Mouse (Mus musculus) liver, embryonic 13.5 days (tissue): ENCODE measurements around the gene Mbtps2. TPM values are rescaled to one million over a fixed set of nuclear protein-coding genes. Genes with fewer than 3 reads are reported as not detected.

Source experiments
- ATAC-seq: fragments of 200-750 bp; cut with Nextera tagmentation; 2 replicates; pipeline ENCODE4 v1.8.0; 2017; ENCODE audit warnings: low read depth, mild to moderate bottlenecking, moderate number of reproducible peaks, moderate library complexity
- DNase-seq: peaks from one replicate; pipeline ENCODE4 v3.0.0; 2022
- H3K27ac ChIP-seq: fragments of 300-500 bp; sonication (generic); 2 replicates; pipeline ENCODE4 v1.5.1; 2015; ENCODE audit warnings: moderate library complexity, mild to moderate bottlenecking, inconsistent platforms
- H3K27me3 ChIP-seq: fragments of 300-500 bp; sonication (generic); 2 replicates; pipeline ENCODE4 v1.6.1; 2015; ENCODE audit warnings: mild to moderate bottlenecking, inconsistent platforms
- H3K36me3 ChIP-seq: fragments of 300-500 bp; sonication (generic); 2 replicates; pipeline ENCODE4 v1.6.1; 2015; ENCODE audit warnings: mild to moderate bottlenecking, inconsistent platforms
- H3K4me1 ChIP-seq: fragments of 300-500 bp; sonication (generic); replicated peaks from 2 replicates; pipeline ENCODE4 v1.6.1; 2015; ENCODE audit warnings: inconsistent platforms
- H3K4me2 ChIP-seq: fragments of 300-500 bp; sonication (generic); 2 replicates; pipeline ENCODE4 v1.6.1; 2015; ENCODE audit warnings: inconsistent platforms, mild to moderate bottlenecking, moderate library complexity
- H3K4me3 ChIP-seq: fragments of 300-500 bp; sonication (generic); replicated peaks from 2 replicates; pipeline ENCODE4 v1.5.1; 2015; ENCODE audit warnings: mild to moderate bottlenecking, inconsistent platforms
- H3K9ac ChIP-seq: fragments of 300-500 bp; sonication (generic); 2 replicates; pipeline ENCODE4 v1.6.1; 2015; ENCODE audit warnings: mild to moderate bottlenecking, inconsistent platforms
- H3K9me3 ChIP-seq: fragments of 300-500 bp; sonication (generic); replicated peaks from 2 replicates; pipeline ENCODE4 v1.6.1; 2016; ENCODE audit warnings: inconsistent platforms
- WGBS: fragments of 180-500 bp; shearing (Covaris S2); methylation state at CpG from one replicate; pipeline ENCODE4 v1.1.7; 2015; ENCODE audit not compliant: insufficient replicate concordance; 5-methylcytosine and 5-hydroxymethylcytosine counted together
- polyA plus RNA-seq: library from polyadenylated mRNA; unstranded; fragments of >200 nt; fragmentation: Nextera tagmentation; extraction: Ambion mirVana; gene quantifications from 2 replicates; pipeline ENCODE4 v1.2.1, GENCODE M21; 2015

Mbtps2 gene
- polyA plus RNA-seq, 1 experiment from 2014 or later, result 6.4 TPM

GRCm38 (mm10) chrX:157501871-157502270, 96.6 kb downstream of the Mbtps2 start:
- Histone ChIP-seq H3K27ac (no peak overlapping the region), H3K4me3 (no peak overlapping the region), H3K4me2 (no peak overlapping the region), H3K36me3 (no peaks in the 10 kb centered on the region), H3K4me1 (no peaks in the 10 kb centered on the region), H3K9me3 (no peaks in the 10 kb centered on the region), H3K9ac (no peak overlapping the region), H3K27me3 (no peaks in the 10 kb centered on the region)
- DNase-seq, result no peak
- ATAC-seq, result no peak
- 47% methylated on average over 2 of the region's 2 CpGs for WGBS

- Histone ChIP-seq H3K4me1 (no peaks in the 10 kb centered on the region), H3K27ac (no peak overlapping the region), H3K4me3 (no peak overlapping the region), H3K4me2 (no peak overlapping the region), H3K27me3 (no peaks in the 10 kb centered on the region), H3K36me3 (no peaks in the 10 kb centered on the region), H3K9ac (no peak overlapping the region), H3K9me3 (no peaks in the 10 kb centered on the region)
- DNase-seq (no peak), ATAC-seq (no peak)
- 64% methylated on average over 8 of the region's 8 CpGs for WGBS
These were observed 98.5 kb downstream of the Mbtps2 start for GRCm38 (mm10) chrX:157500004-157500403.

DNA sequence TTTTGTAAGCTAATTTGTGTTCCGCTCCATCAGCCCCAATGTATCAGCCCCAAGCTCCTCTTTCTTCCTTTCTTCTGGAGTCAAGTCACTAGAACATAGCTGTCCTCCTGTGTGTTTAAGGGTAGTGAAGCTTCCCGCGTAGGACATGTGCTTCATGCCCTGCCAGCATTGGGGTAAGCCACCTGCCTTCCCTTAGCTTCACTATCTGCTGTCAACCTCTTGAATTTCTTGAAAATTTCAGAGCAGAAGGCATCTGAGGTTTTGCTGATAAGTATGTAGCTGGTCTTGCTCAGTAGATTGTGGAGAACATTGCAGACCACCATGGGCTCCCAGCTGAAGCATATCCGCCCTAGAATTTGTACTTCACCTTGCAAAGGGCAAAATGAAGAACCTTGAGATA, 105.4 kb downstream of the Mbtps2 start:
- H3K4me1 ChIP-seq, result peaks cover 11% of the 10 kb centered on the region
- H3K4me3 ChIP-seq, result no peak overlapping the region
- no peaks in the 10 kb centered on the region for H3K27me3 ChIP-seq
- 53% methylated on average over 4 of the region's 4 CpGs for WGBS
- DNase-seq (no peak), ATAC-seq (peak; percentile 8; the same call in 1 of the 2 replicates)
- no peak overlapping the region for H3K27ac ChIP-seq
- H3K9me3 ChIP-seq, result no peaks in the 10 kb centered on the region
- H3K4me2 ChIP-seq, result no peak overlapping the region
- H3K36me3 ChIP-seq, result no peaks in the 10 kb centered on the region
- no peak overlapping the region for H3K9ac ChIP-seq

- Histone ChIP-seq H3K9ac (peak within 1 kb of the TSS; percentile 76), H3K27ac (peak within 1 kb of the TSS; percentile 59), H3K27me3 (no peaks in the 10 kb centered on the region), H3K9me3 (no peaks in the 10 kb centered on the region), H3K4me2 (peak within 1 kb of the TSS; percentile 84), H3K4me3 (peak within 1 kb of the TSS; percentile 69), H3K4me1 (peaks cover 11% of the 10 kb centered on the region), H3K36me3 (no peaks in the 10 kb centered on the region)
- ATAC-seq, result peak; percentile 92
- DNase-seq, result peak; percentile 49
- 10% methylated on average over 45 of the region's 45 CpGs for WGBS
These were observed 106.4 kb downstream of the Mbtps2 start, which contains the start of gene Sms for GRCm38 (mm10) chrX:157491944-157492726. Gene Sms, minus strand, starts transcription at chrX:157492287.

DNA sequence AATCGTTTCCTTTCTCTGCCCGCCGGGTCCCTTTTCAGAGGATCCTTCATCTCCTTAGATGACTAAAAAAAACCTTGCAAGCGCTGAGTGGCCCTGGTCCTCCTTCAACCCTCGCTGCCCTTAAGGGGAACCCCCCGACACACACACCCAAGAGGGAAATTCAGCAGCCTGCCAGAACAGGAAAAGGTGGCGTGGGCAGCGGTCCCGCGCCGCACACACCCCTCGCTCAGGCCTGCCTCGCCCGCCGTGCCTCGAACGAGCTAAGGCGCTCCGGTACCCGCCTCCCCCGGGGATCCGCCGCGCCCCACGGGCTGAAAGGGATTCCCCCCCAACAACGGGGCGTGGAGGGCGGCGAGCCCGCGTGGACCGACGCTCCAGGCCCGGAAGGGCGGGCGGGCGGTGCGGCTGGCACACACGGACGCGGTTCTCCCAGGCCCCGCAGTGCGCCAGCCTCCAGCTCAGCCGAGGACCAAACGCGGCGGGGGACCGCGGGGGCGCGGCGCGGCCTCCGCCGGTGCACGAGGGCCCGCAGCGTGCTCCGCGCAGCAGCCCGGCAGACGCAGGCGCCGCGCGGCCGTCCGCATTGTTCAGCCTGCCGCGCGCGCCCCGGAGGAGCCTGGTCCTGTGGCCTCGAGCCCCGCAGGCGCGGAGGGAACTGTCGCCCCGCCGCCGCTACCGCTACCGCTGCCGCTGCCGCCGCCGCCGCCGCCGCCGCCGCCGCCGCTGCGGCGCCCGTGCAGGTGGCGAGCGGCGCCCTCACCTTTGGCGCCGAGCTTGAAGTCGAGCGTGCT, 107.2 kb downstream of the Mbtps2 start:
- H3K9me3 ChIP-seq, result no peaks in the 10 kb centered on the region
- H3K4me2 ChIP-seq, result peak overlapping the region; percentile 84
- ATAC-seq, result peak; percentile 49
- 13% methylated on average over 38 of the region's 104 CpGs for WGBS
- no peaks in the 10 kb centered on the region for H3K27me3 ChIP-seq
- peak overlapping the region; percentile 69 for H3K4me3 ChIP-seq
- no peaks in the 10 kb centered on the region for H3K36me3 ChIP-seq
- peak overlapping the region; percentile 59 for H3K27ac ChIP-seq
- DNase-seq, result peak; percentile 4
- peak overlapping the region; percentile 76 for H3K9ac ChIP-seq
- H3K4me1 ChIP-seq, result peaks cover 11% of the 10 kb centered on the region

- Histone ChIP-seq H3K36me3 (no peaks in the 10 kb centered on the region), H3K9ac (peak overlapping the region; percentile 76), H3K4me3 (peak overlapping the region; percentile 69), H3K27ac (no peak overlapping the region), H3K4me1 (peaks cover 11% of the 10 kb centered on the region), H3K4me2 (peak overlapping the region; percentile 84), H3K9me3 (no peaks in the 10 kb centered on the region), H3K27me3 (no peaks in the 10 kb centered on the region)
- ATAC-seq (no peak), DNase-seq (no peak)
- 5% methylated on average over 12 of the region's 12 CpGs for WGBS
These were observed 107.8 kb downstream of the Mbtps2 start for GRCm38 (mm10) chrX:157490769-157491144.

- H3K27ac ChIP-seq, result no peak overlapping the region
- no peak for ATAC-seq
These were observed 108.4 kb downstream of the Mbtps2 start for GRCm38 (mm10) chrX:157489871-157490721.

GRCm38 (mm10) chrX:157488831-157489230, 109.7 kb downstream of the Mbtps2 start:
- Histone ChIP-seq H3K9me3 (no peaks in the 10 kb centered on the region), H3K4me3 (no peak overlapping the region), H3K4me1 (peaks cover 11% of the 10 kb centered on the region), H3K4me2 (no peak overlapping the region), H3K27me3 (no peaks in the 10 kb centered on the region), H3K27ac (no peak overlapping the region), H3K36me3 (no peaks in the 10 kb centered on the region), H3K9ac (no peak overlapping the region)
- 66% methylated on average over 3 of the region's 3 CpGs for WGBS
- DNase-seq, result no peak
- no peak for ATAC-seq

More at GRCm38 (mm10) chrX:157489871-157490721, 108.4 kb downstream of the Mbtps2 start:
- Histone ChIP-seq H3K4me1 (peaks cover 11% of the 10 kb centered on the region), H3K4me2 (peak overlapping the region; percentile 84), H3K9ac (peak overlapping the region; percentile 76; the same call in 1 of the 2 replicates), H3K27me3 (no peaks in the 10 kb centered on the region), H3K9me3 (no peaks in the 10 kb centered on the region), H3K36me3 (no peaks in the 10 kb centered on the region), H3K4me3 (peak overlapping the region; percentile 69)
- WGBS, result 13% methylated on average over 9 of the region's 9 CpGs
- DNase-seq, result no peak

GRCm38 (mm10) chrX:157486765-157487164, 111.8 kb downstream of the Mbtps2 start:
- H3K9ac ChIP-seq, result no peak overlapping the region
- H3K27ac ChIP-seq, result no peak overlapping the region
- no peak overlapping the region for H3K4me2 ChIP-seq
- no peaks in the 10 kb centered on the region for H3K9me3 ChIP-seq
- no peak for ATAC-seq
- H3K4me3 ChIP-seq, result no peak overlapping the region
- H3K4me1 ChIP-seq, result 0 out of 2 replicates have a peak, but pooled peaks cover 5% of the 10 kb centered on the region
- 29% methylated on average over 2 of the region's 2 CpGs for WGBS
- H3K27me3 ChIP-seq, result no peaks in the 10 kb centered on the region
- no peaks in the 10 kb centered on the region for H3K36me3 ChIP-seq
- DNase-seq, result no peak
